Mouse (Mus musculus) embryonic fibroblast, embryonic 13.5 days (primary cell): ENCODE data around the gene Csf1. TPM values are rescaled to one million over a fixed set of nuclear protein-coding genes. Genes with fewer than 3 reads are reported as not detected.

Experiments
- H3K27ac ChIP-seq: 2 replicates; pipeline ENCODE4 v1.5.1; 2012; ENCODE audit warnings: low read length, control low read depth, inconsistent platforms; ENCODE audit not compliant: insufficient read depth
- H3K4me1 ChIP-seq: 2 replicates; pipeline ENCODE4 v1.6.1; 2011; ENCODE audit warnings: low read length; ENCODE audit not compliant: control insufficient read depth, insufficient read depth
- H3K4me3 ChIP-seq: 2 replicates; pipeline ENCODE4 v1.5.1; 2011; ENCODE audit warnings: mild to moderate bottlenecking, control low read depth, low read length; ENCODE audit not compliant: insufficient read depth
- CTCF ChIP-seq: IDR thresholded peaks from 2 replicates; pipeline ENCODE4 v1.5.1; 2011; ENCODE audit warnings: mild to moderate bottlenecking, control low read depth, low read length, moderate library complexity, borderline replicate concordance; ENCODE audit not compliant: insufficient read depth
- POLR2A ChIP-seq: IDR thresholded peaks from 2 replicates; pipeline ENCODE4 v1.6.1; 2011; ENCODE audit warnings: low read depth, mild to moderate bottlenecking, control low read depth, low read length, moderate library complexity
- polyA plus RNA-seq: library from polyadenylated mRNA; stranded (reverse); fragments of >200 nt; gene quantifications from 2 replicates; pipeline ENCODE4 v1.2.4, GENCODE M21; 2011; ENCODE audit warnings: low read depth; ENCODE audit not compliant: missing spikeins, insufficient read length

The Csf1 gene
- polyA plus RNA-seq, 1 experiment = 208 TPM

GRCm38 (mm10) chr3:107709156-107709555, 51.1 kb downstream of the Csf1 start:
- TF ChIP-seq CTCF (no peak), POLR2A (no peak)
- no peak overlapping the region for H3K27ac ChIP-seq
- H3K4me3 ChIP-seq = no peak overlapping the region
- H3K4me1 ChIP-seq = peaks cover 14% of the 10 kb centered on the region

- Histone ChIP-seq H3K27ac (peak overlapping the region; percentile 98), H3K4me3 (no peak overlapping the region)
- TF ChIP-seq POLR2A = no peak
- TF ChIP-seq CTCF = no peak
Observed at GRCm38 (mm10) chr3:107707239-107707638, 53.0 kb downstream of the Csf1 start.

GRCm38 (mm10) chr3:107706164-107706563, 54.1 kb downstream of the Csf1 start:
- Histone ChIP-seq H3K4me3 (no peak overlapping the region), H3K4me1 (peaks cover 14% of the 10 kb centered on the region), H3K27ac (peak overlapping the region; percentile 89)
- TF ChIP-seq CTCF (no peak), POLR2A (no peak)

More at GRCm38 (mm10) chr3:107707239-107707638, 53.0 kb downstream of the Csf1 start:
- peaks cover 14% of the 10 kb centered on the region for H3K4me1 ChIP-seq

- Histone ChIP-seq H3K4me3 (no peak overlapping the region), H3K27ac (no peak overlapping the region), H3K4me1 (peaks cover 14% of the 10 kb centered on the region)
- no peak for TF ChIP-seq CTCF
Observed at GRCm38 (mm10) chr3:107704371-107704705, 55.9 kb downstream of the Csf1 start.

GRCm38 (mm10) chr3:107703675-107704370, 56.4 kb downstream of the Csf1 start:
- TF ChIP-seq CTCF = no peak
- no peak for TF ChIP-seq POLR2A
- Histone ChIP-seq H3K27ac (no peak overlapping the region), H3K4me3 (no peak overlapping the region), H3K4me1 (peaks cover 12% of the 10 kb centered on the region)

GRCm38 (mm10) chr3:107701767-107702394, 58.4 kb downstream of the Csf1 start:
- peaks cover 7% of the 10 kb centered on the region for H3K4me1 ChIP-seq
- H3K27ac ChIP-seq = no peak overlapping the region
- H3K4me3 ChIP-seq = no peak overlapping the region
- TF ChIP-seq POLR2A = no peak
- no peak for TF ChIP-seq CTCF

- Histone ChIP-seq H3K4me1 (0 out of 2 replicates have a peak, but pooled peaks cover 2% of the 10 kb centered on the region), H3K4me3 (no peak overlapping the region), H3K27ac (no peak overlapping the region)
- TF ChIP-seq POLR2A (no peak), CTCF (no peak)
Observed at GRCm38 (mm10) chr3:107700625-107701024, 59.6 kb downstream of the Csf1 start.

GRCm38 (mm10) chr3:107696910-107697309, 63.4 kb downstream of the Csf1 start:
- H3K4me1 ChIP-seq = peaks cover 2% of the 10 kb centered on the region; the same call in 1 of the 2 replicates
- TF ChIP-seq POLR2A (no peak), CTCF (no peak)
- H3K27ac ChIP-seq = no peak overlapping the region
- no peak overlapping the region for H3K4me3 ChIP-seq

GRCm38 (mm10) chr3:107695948-107696881, 64.1 kb downstream of the Csf1 start, which contains the start of gene Ahcyl1:
Gene Ahcyl1, minus strand, starts transcription at chr3:107696560.
- peak within 1 kb of the TSS; percentile 93 for H3K4me3 ChIP-seq
- TF ChIP-seq CTCF = peak; percentile 90
- peak; percentile 93 for TF ChIP-seq POLR2A

More at GRCm38 (mm10) chr3:107695948-107696881, 64.1 kb downstream of the Csf1 start, which contains the start of gene Ahcyl1:
- Histone ChIP-seq H3K27ac (peak within 1 kb of the TSS; percentile 10), H3K4me1 (peaks cover 3% of the 10 kb centered on the region; the same call in 1 of the 2 replicates)
